Comparison of ENCODE assay signal across 8 mouse cellular contexts in genomic region chr4:150282631-150283334, GRCm38 (mm10). TPM values are rescaled to one million over a fixed set of nuclear protein-coding genes. Genes with fewer than 3 reads are reported as not detected.
DNase-seq lines count a peak whose midpoint lies in the region; ATAC-seq lines count a peak whose summit lies in the region.

No protein-coding gene starts in this region.

- H3K4me2 ChIP-seq in kidney, embryonic 15.5 days, result peak overlapping the region; percentile 63
- peak overlapping the region; percentile 74 for H3K4me2 ChIP-seq in hindbrain, embryonic 14.5 days (replicated peaks)
- peak overlapping the region; percentile 68 for H3K4me2 ChIP-seq in midbrain, embryonic 14.5 days (ENCODE audit: low read length)

- no peaks in the 10 kb centered on the region for H3K9me3 ChIP-seq in kidney, embryonic 15.5 days (replicated peaks)
- H3K9me3 ChIP-seq in hindbrain, embryonic 14.5 days (ENCODE audit: control insufficient read depth, low read length), result no peaks in the 10 kb centered on the region
- no peaks in the 10 kb centered on the region for H3K9me3 ChIP-seq in midbrain, embryonic 14.5 days (ENCODE audit: control insufficient read depth, low read length)

- no peak for DNase-seq in kidney, adult 11 months
- DNase-seq in hindbrain, embryonic 14.5 days (ENCODE audit: low spot score), result peak; percentile 42
- peak; percentile 63 for DNase-seq in midbrain, embryonic 14.5 days
- no peak for DNase-seq in left cerebral cortex, adult 18-20 months (ENCODE audit: low spot score in 2 of 2)
- DNase-seq in ovary, postnatal 10 days (ENCODE audit: low spot score), result no peak
- DNase-seq in thymus, postnatal 25 days, result no peak

- ATAC-seq in kidney, embryonic 15.5 days (replicated peaks; ENCODE audit: low FRiP score), result no peak
- ATAC-seq in hindbrain, embryonic 14.5 days (ENCODE audit: low FRiP score), result no peak
- no peak for ATAC-seq in midbrain, embryonic 14.5 days (ENCODE audit: low FRiP score, low TSS enrichment)

- no peaks in the 10 kb centered on the region for H3K27me3 ChIP-seq in kidney, embryonic 15.5 days
- H3K27me3 ChIP-seq in hindbrain, embryonic 14.5 days (ENCODE audit: control insufficient read depth, insufficient read depth, low read length), result no peaks in the 10 kb centered on the region
- H3K27me3 ChIP-seq in midbrain, embryonic 14.5 days (ENCODE audit: control insufficient read depth, insufficient read depth, low read length), result no peaks in the 10 kb centered on the region

- 8% methylated on average over 5 of the region's 5 CpGs for WGBS in kidney, embryonic 15.5 days
- 5% methylated on average over 5 of the region's 5 CpGs for WGBS in hindbrain, embryonic 14.5 days
- 3% methylated on average over 5 of the region's 5 CpGs for WGBS in midbrain, embryonic 14.5 days

- peaks cover 47% of the 10 kb centered on the region for H3K4me1 ChIP-seq in kidney, embryonic 15.5 days
- H3K4me1 ChIP-seq in brown adipose tissue, adult 24 weeks (ENCODE audit: control insufficient read depth, insufficient read depth, insufficient read length, low read length), result peaks cover 11% of the 10 kb centered on the region
- H3K4me1 ChIP-seq in hindbrain, embryonic 14.5 days (replicated peaks; ENCODE audit: control insufficient read depth, insufficient read depth, low read length), result peaks cover 39% of the 10 kb centered on the region
- peaks cover 10% of the 10 kb centered on the region; the same call in 1 of the 2 replicates for H3K4me1 ChIP-seq in midbrain, embryonic 14.5 days (ENCODE audit: control insufficient read depth, insufficient read depth, low read length)

- peak overlapping the region; percentile 100 for H3K9ac ChIP-seq in kidney, embryonic 15.5 days
- H3K9ac ChIP-seq in hindbrain, embryonic 14.5 days, result peak overlapping the region; percentile 92
- peak overlapping the region; percentile 99 for H3K9ac ChIP-seq in midbrain, embryonic 14.5 days (replicated peaks; ENCODE audit: low read length)

- H3K4me3 ChIP-seq in kidney, embryonic 15.5 days (replicated peaks), result peak overlapping the region; percentile 98
- peak overlapping the region; percentile 97 for H3K4me3 ChIP-seq in brown adipose tissue, adult 24 weeks (ENCODE audit: insufficient read depth, low read depth, low read length)
- H3K4me3 ChIP-seq in hindbrain, embryonic 14.5 days (replicated peaks; ENCODE audit: low read length), result peak overlapping the region; percentile 98
- H3K4me3 ChIP-seq in midbrain, embryonic 14.5 days (replicated peaks; ENCODE audit: low read depth, low read length), result peak overlapping the region; percentile 95

- H3K36me3 ChIP-seq in kidney, embryonic 15.5 days, result no peaks in the 10 kb centered on the region
- no peaks in the 10 kb centered on the region for H3K36me3 ChIP-seq in hindbrain, embryonic 14.5 days (replicated peaks; ENCODE audit: control insufficient read depth, insufficient read depth)
- H3K36me3 ChIP-seq in midbrain, embryonic 14.5 days (ENCODE audit: control insufficient read depth, insufficient read depth, low read length), result no peaks in the 10 kb centered on the region

- H3K27ac ChIP-seq in kidney, embryonic 15.5 days, result peak overlapping the region; percentile 97
- peak overlapping the region; percentile 89 for H3K27ac ChIP-seq in brown adipose tissue, adult 24 weeks (replicated peaks; ENCODE audit: low read depth, low read length)
- peak overlapping the region; percentile 99 for H3K27ac ChIP-seq in hindbrain, embryonic 14.5 days
- peak overlapping the region; percentile 93 for H3K27ac ChIP-seq in midbrain, embryonic 14.5 days (replicated peaks; ENCODE audit: low read depth, low read length)

RNA-seq across cellular contexts. Expression of gene Rere, which starts 1.3 kb away (rescaled TPM):
- 35.1 and 36.5 TPM in 2 replicates for polyA plus RNA-seq in kidney, embryonic 15.5 days (2015; fragmentation: Nextera tagmentation; extraction: Ambion mirVana)
- 38.7 and 39.8 TPM in 2 replicates for polyA plus RNA-seq in brown adipose tissue, adult 24 weeks (2012; ENCODE audit: insufficient read depth, insufficient read length, missing spikeins)
- polyA plus RNA-seq in hindbrain, embryonic 14.5 days (2014; fragmentation: Nextera tagmentation; extraction: Ambion mirVana), result 44.4 and 46.8 TPM in 2 replicates
- 37.6 and 48.6 TPM in 2 replicates for polyA plus RNA-seq in midbrain, embryonic 14.5 days (2014; fragmentation: Nextera tagmentation; extraction: Ambion mirVana)
- 100 to 1,000 TPM in 1 of 2 experiments, 10 to 100 TPM in 1; 89.9 to 102 TPM for total RNA-seq in left cerebral cortex, adult 18-20 months (2021)

RNA-seq across cellular contexts. Expression of gene Eno1, which starts 46.3 kb away (rescaled TPM):
- 1,865 and 1,947 TPM in 2 replicates for polyA plus RNA-seq in kidney, embryonic 15.5 days (2015; fragmentation: Nextera tagmentation; extraction: Ambion mirVana)
- 2,211 and 3,699 TPM in 2 replicates for polyA plus RNA-seq in brown adipose tissue, adult 24 weeks (2012; ENCODE audit: insufficient read depth, insufficient read length, missing spikeins)
- 955 and 1,038 TPM in 2 replicates for polyA plus RNA-seq in hindbrain, embryonic 14.5 days (2014; fragmentation: Nextera tagmentation; extraction: Ambion mirVana)
- 935 and 972 TPM in 2 replicates for polyA plus RNA-seq in midbrain, embryonic 14.5 days (2014; fragmentation: Nextera tagmentation; extraction: Ambion mirVana)
- total RNA-seq in left cerebral cortex, adult 18-20 months (2021), result 100 to 1,000 TPM; 426 to 458 TPM

Comparison
In these comparisons a context has a peak if more than half of its experiments do, and no peak if none do; other contexts are left out.
1. DNase-seq: peak in hindbrain, embryonic 14.5 days (single experiment) and midbrain, embryonic 14.5 days (single experiment); none in kidney, adult 11 months (single experiment), left cerebral cortex, adult 18-20 months (0 of 2), ovary, postnatal 10 days (single experiment) and thymus, postnatal 25 days (single experiment).
2. Peak in every context shown above with its lines, with median percentiles within 50 percentile points of each other: H3K27ac ChIP-seq, H3K4me2 ChIP-seq, H3K4me3 ChIP-seq and H3K9ac ChIP-seq.